Mouse (Mus musculus) neural tube, embryonic 12.5 days (tissue): Measurements from ENCODE around the gene Apoa4. TPM values are rescaled to one million over a fixed set of nuclear protein-coding genes. Genes with fewer than 3 reads are reported as not detected.

Experiments
- polyA plus RNA-seq: library from polyadenylated mRNA; unstranded; fragments of >200 nt; fragmentation: Nextera tagmentation; extraction: Ambion mirVana; gene quantifications from 2 replicates; pipeline ENCODE4 v1.2.1, GENCODE M21; 2016

The Apoa4 gene
- polyA plus RNA-seq, 1 experiment from 2014 or later = not detected

Other genes starting within 250 kb of the Apoa4 start
- gene Pafah1b2, start 228.0 kb upstream of the Apoa4 start, polyA plus RNA-seq = 326 and 329 TPM in 2 replicates
- gene Sik3, start 227.9 kb upstream of the Apoa4 start, polyA plus RNA-seq = 13.2 and 13.8 TPM in 2 replicates
- gene Apoa1, start 12.1 kb upstream of the Apoa4 start, polyA plus RNA-seq = 2.4 and 4.4 TPM in 2 replicates
- gene Apoc3, start 5.1 kb upstream of the Apoa4 start, polyA plus RNA-seq = not detected in 2 replicates
- not detected in 2 replicates for gene Apoa5, start 27.9 kb downstream of the Apoa4 start, polyA plus RNA-seq
- gene Zpr1, start 32.4 kb downstream of the Apoa4 start, polyA plus RNA-seq = 58.0 and 60.7 TPM in 2 replicates
- gene Bud13, start 42.3 kb downstream of the Apoa4 start, polyA plus RNA-seq = 20.4 and 21.7 TPM in 2 replicates
- gene 4931429L15Rik, start 79.3 kb downstream of the Apoa4 start, polyA plus RNA-seq = 0.18 TPM in 1 of 2 replicates, not detected in the other